Mouse (Mus musculus) 416B (cell line): ENCODE measurements around the gene Olfr66.
A peak's percentile ranks its signal among the peaks of the same experiment; 100 is the strongest.

Experiments
- DNase-seq: peaks from one replicate; pipeline ENCODE4 v3.0.0; 2011; ENCODE audit warnings: low read depth

The Olfr66 gene

GRCm38 (mm10) chr7:103886152-103886551 is at the start of gene Olfr66:
Olfr66 (minus strand) TSS chr7:103886252.
- DNase-seq = no peak

GRCm38 (mm10) chr7:103934264-103934663 is 48.2 kb upstream of the Olfr66 start, which contains the start of gene Olfr632:
Olfr632 (plus strand) TSS chr7:103934347.
- DNase-seq = no peak

GRCm38 (mm10) chr7:103928525-103928924 is 42.5 kb upstream of the Olfr66 start, which contains the start of gene Olfr631:
Olfr631 (plus strand) TSS chr7:103928825.
- DNase-seq = no peak

- DNase-seq = no peak
Observed at GRCm38 (mm10) chr7:103915338-103915737, 29.3 kb upstream of the Olfr66 start.

GRCm38 (mm10) chr7:103912969-103913511 is 27.0 kb upstream of the Olfr66 start:
- DNase-seq = peak; percentile 70

- DNase-seq = peak; percentile 92
Observed at GRCm38 (mm10) chr7:103910047-103910446, 24.0 kb upstream of the Olfr66 start.

- DNase-seq = no peak
Observed at GRCm38 (mm10) chr7:103903187-103903586, 17.1 kb upstream of the Olfr66 start, which contains the start of gene Olfr65. Olfr65 (plus strand) TSS chr7:103903487.

- DNase-seq = no peak
Observed at GRCm38 (mm10) chr7:103894385-103894784, 8.3 kb upstream of the Olfr66 start, which contains the start of gene Olfr64. Olfr64 (minus strand) TSS chr7:103894485.

GRCm38 (mm10) chr7:103877093-103877492 is 9.0 kb downstream of the Olfr66 start:
- DNase-seq = no peak

- peak; percentile 44 for DNase-seq
Observed at GRCm38 (mm10) chr7:103874451-103874850, 11.6 kb downstream of the Olfr66 start.

- peak; percentile 65 for DNase-seq
Observed at GRCm38 (mm10) chr7:103873064-103873463, 13.0 kb downstream of the Olfr66 start.

GRCm38 (mm10) chr7:103870667-103871066 is 15.4 kb downstream of the Olfr66 start:
- peak; percentile 55 for DNase-seq

GRCm38 (mm10) chr7:103865716-103866115 is 20.3 kb downstream of the Olfr66 start:
- DNase-seq = no peak

- DNase-seq = peak; percentile 35
Observed at GRCm38 (mm10) chr7:103861531-103861930, 24.5 kb downstream of the Olfr66 start.

- DNase-seq = peak; percentile 96
Observed at GRCm38 (mm10) chr7:103860855-103861254, 25.2 kb downstream of the Olfr66 start.

GRCm38 (mm10) chr7:103859076-103859475 is 27.0 kb downstream of the Olfr66 start:
- DNase-seq = peak; percentile 69

GRCm38 (mm10) chr7:103854669-103855068 is 31.4 kb downstream of the Olfr66 start:
- no peak for DNase-seq

- DNase-seq = no peak
Observed at GRCm38 (mm10) chr7:103853090-103853489, 33.0 kb downstream of the Olfr66 start, which contains the start of gene Hbb-y. Hbb-y (minus strand) TSS chr7:103853216.

GRCm38 (mm10) chr7:103844525-103845325 is 41.3 kb downstream of the Olfr66 start:
- no peak for DNase-seq

- no peak for DNase-seq
Observed at GRCm38 (mm10) chr7:103843034-103843433, 43.0 kb downstream of the Olfr66 start, which contains the start of gene Hbb-bh1. Hbb-bh1 (minus strand) TSS chr7:103843164.

- no peak for DNase-seq
Observed at GRCm38 (mm10) chr7:103840268-103840667, 45.8 kb downstream of the Olfr66 start, which contains the start of gene Hbb-bh2. Hbb-bh2 (minus strand) TSS chr7:103840520.
